Mouse (Mus musculus): ENCODE measurements at regions not wholly inside any gene's neighbourhood (a gene's known extent, or its start where the extent isn't known, plus 50 kb on each side); places are given as distances from the start of the nearest gene placed in this dataset.
"Not testable (repeated sequence)": the region's sequence is repeated elsewhere in the genome, so short reads cannot be mapped to it uniquely, and the experiment has no call there.

DNA sequence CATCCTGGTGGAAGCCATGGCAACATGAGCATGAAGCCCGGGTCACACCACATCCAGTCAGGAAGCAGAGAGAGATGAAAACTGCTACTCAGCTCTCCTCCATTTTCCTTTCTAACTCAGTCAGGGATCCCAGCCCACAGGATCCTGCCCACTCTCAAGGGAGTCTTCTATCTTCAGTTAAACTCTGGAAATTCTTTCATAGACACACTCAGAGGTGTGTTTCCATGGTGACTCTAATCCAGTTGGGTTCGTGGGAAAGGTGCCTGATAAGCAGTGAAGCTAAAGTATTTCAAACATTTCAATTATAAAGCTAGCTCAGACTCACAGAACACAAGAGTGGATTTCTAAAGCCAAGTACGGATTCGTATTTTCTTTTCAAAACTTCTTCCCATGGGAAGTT, 120.0 kb upstream of the Stt3b start:
- Histone ChIP-seq H3K4me1 (peaks cover 7% of the 10 kb centered on the region; the same call in 1 of the 2 replicates), H3K36me3 (no peaks in the 10 kb centered on the region), H3K27ac (replicated peaks) (no peak overlapping the region), H3K4me3 (no peak overlapping the region), H3K9me3 (no peaks in the 10 kb centered on the region), H3K4me2 (replicated peaks) (no peak overlapping the region), H3K9ac (replicated peaks) (no peak overlapping the region), H3K27me3 (no peaks in the 10 kb centered on the region)
- 45% methylated on average over 4 of the region's 4 CpGs for WGBS
- no peak for ATAC-seq (replicated peaks)

DNA sequence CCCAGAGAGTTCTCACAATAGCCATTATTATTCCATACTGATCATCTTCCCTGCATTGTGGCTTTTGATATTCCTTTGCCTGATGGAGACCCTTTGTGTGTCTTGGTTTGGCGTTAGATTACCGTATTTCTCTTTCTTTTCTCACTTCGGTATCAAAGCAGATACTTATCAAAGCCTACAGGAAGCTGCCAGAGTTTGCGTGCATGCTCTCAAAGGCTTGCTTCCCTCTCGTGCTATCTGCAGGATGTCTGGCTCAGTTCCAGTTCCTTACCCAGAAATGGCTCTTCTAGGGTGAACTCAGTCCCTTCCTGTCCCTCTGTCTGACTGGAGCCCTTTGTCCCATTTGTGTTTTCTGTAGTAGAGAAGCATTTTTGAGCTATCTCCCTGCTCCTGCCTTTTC, 124.5 kb upstream of the Stt3b start:
- H3K36me3 ChIP-seq, result no peaks in the 10 kb centered on the region
- ATAC-seq (replicated peaks), result no peak
- H3K9me3 ChIP-seq, result no peaks in the 10 kb centered on the region
- H3K4me3 ChIP-seq, result no peak overlapping the region
- H3K9ac ChIP-seq (replicated peaks), result no peak overlapping the region
- H3K27ac ChIP-seq (replicated peaks), result no peak overlapping the region
- H3K4me2 ChIP-seq (replicated peaks), result no peak overlapping the region
- H3K4me1 ChIP-seq, result no peaks in the 10 kb centered on the region
- 18% methylated on average over 5 of the region's 5 CpGs for WGBS
- H3K27me3 ChIP-seq, result no peaks in the 10 kb centered on the region

DNA sequence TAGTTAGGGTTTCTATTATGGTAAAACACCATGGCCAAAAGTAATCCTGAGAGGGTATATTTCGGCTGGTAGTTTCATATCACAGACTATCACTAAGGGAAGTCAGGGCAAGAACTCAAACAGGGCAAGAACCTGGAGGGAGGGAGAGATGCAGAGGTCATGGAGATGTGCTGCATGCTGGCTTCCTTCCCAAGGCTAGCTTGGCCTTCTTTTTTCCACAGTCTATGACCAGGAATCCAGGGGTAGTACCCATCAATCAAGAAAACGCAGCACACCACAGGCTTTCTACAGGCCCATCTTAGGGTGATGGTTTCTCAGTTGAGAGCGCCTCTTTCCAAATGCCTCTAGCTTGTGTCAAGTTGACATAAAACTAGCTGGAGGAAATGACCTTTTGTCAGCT, 126.1 kb upstream of the Stt3b start:
- Histone ChIP-seq H3K4me3 (no peak overlapping the region), H3K9ac (replicated peaks) (no peak overlapping the region), H3K4me2 (replicated peaks) (no peak overlapping the region), H3K9me3 (no peaks in the 10 kb centered on the region), H3K36me3 (no peaks in the 10 kb centered on the region), H3K27me3 (no peaks in the 10 kb centered on the region), H3K4me1 (no peaks in the 10 kb centered on the region), H3K27ac (replicated peaks) (no peak overlapping the region)
- WGBS, result 98% methylated on average over 3 of the region's 3 CpGs
- ATAC-seq (replicated peaks), result no peak

DNA sequence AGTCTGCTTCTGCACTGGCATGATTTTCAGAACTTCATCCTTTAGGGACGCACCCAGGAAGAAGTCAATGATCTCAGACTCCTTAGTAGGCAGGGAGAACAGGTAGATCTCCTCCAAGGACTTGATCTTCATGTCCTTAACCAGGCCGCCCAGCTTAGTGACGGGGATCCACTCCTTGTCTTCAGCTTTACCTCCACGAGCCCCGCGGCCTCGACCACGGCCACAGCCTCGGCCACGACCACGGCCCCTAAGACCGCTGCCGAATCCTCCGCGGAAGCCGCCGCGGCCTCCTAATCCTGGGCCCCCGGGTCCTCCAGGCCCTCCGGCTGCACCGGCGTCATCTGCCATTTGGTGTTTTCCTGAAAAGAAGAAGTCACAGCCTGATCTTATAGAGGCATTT, 128.0 kb upstream of the Stt3b start:
- H3K4me3 ChIP-seq; H3K9me3 ChIP-seq; H3K4me2 ChIP-seq (replicated peaks); ATAC-seq (replicated peaks); H3K27me3 ChIP-seq; H3K9ac ChIP-seq (replicated peaks); H3K36me3 ChIP-seq; H3K4me1 ChIP-seq; H3K27ac ChIP-seq (replicated peaks): not testable (repeated sequence)
- 95% methylated on average over 22 of the region's 22 CpGs for WGBS

DNA sequence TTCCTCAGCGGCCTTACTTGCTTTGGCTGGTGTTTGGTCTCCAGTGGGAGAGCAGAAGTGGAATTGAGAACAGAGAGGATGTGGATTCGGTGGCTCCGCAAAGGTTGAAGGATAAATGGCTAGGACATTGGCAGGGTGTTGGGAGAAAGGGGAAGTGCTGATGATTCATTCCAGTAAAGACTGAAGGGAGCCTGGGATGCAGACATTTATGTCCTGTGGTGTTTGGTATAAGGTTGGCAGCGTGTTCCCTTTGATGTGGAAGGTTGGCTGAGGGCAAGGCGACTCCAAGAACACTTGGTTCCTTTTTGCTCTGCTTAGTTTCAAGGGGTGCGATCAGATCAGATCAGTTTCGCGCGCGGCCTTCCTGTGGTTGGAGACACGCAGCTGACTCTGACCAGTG, 136.5 kb upstream of the Stt3b start:
- Histone ChIP-seq H3K4me3 (no peak overlapping the region), H3K9ac (replicated peaks) (no peak overlapping the region), H3K4me1 (no peaks in the 10 kb centered on the region), H3K4me2 (replicated peaks) (no peak overlapping the region), H3K9me3 (no peaks in the 10 kb centered on the region), H3K27me3 (no peaks in the 10 kb centered on the region), H3K27ac (replicated peaks) (no peak overlapping the region), H3K36me3 (no peaks in the 10 kb centered on the region)
- no peak for ATAC-seq (replicated peaks)
- 89% methylated on average over 11 of the region's 11 CpGs for WGBS

DNA sequence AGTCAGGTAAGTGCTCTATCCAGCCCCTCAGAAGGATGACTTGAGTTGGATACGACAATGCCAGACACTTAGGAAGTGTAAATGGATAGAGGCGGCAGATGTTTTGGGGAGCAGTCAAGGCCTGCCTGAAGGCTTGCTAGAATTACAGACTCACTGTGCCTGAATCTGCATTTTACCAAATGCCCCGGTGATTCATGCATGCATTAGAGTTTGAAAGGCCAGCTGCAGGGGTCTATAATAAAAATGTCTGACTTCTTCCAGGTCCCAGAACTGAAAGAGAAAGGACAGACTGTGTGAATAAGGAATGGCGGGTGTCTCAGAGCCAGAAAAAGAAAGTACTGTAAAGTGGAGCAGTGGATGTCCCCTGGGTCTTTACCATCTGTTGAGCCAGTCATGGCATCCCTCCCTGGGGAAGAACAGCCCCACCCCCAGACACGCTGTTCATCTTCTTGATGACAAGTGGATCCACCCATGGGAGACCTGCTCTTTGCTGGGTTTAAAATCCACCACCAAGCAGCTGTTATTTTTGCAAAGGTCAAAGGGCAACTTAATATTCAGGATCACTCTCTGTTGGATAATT, 140.6 kb upstream of the Stt3b start:
- WGBS, result 84% methylated on average over 5 of the region's 5 CpGs
- Histone ChIP-seq H3K4me1 (no peaks in the 10 kb centered on the region), H3K4me2 (replicated peaks) (no peak overlapping the region), H3K27me3 (no peaks in the 10 kb centered on the region), H3K9me3 (no peaks in the 10 kb centered on the region), H3K36me3 (no peaks in the 10 kb centered on the region), H3K27ac (replicated peaks) (no peak overlapping the region), H3K4me3 (no peak overlapping the region), H3K9ac (replicated peaks) (no peak overlapping the region)
- ATAC-seq (replicated peaks), result no peak

- WGBS, result 85% methylated on average over 7 of the region's 7 CpGs
- ATAC-seq (replicated peaks), result no peak
- no peak overlapping the region for H3K4me3 ChIP-seq
These were observed 144.6 kb upstream of the Stt3b start for GRCm38 (mm10) chr9:115454771-115455170.

GRCm38 (mm10) chr9:115456121-115456520, 145.9 kb upstream of the Stt3b start:
- Histone ChIP-seq H3K9ac (replicated peaks) (no peak overlapping the region), H3K4me2 (replicated peaks) (no peak overlapping the region), H3K27me3 (no peaks in the 10 kb centered on the region), H3K36me3 (no peaks in the 10 kb centered on the region), H3K4me1 (no peaks in the 10 kb centered on the region), H3K9me3 (no peaks in the 10 kb centered on the region), H3K27ac (replicated peaks) (no peak overlapping the region), H3K4me3 (no peak overlapping the region)
- ATAC-seq (replicated peaks), result no peak
- 31% methylated on average over 3 of the region's 3 CpGs for WGBS

More at GRCm38 (mm10) chr9:115454771-115455170, 144.6 kb upstream of the Stt3b start:
- H3K9ac ChIP-seq (replicated peaks), result no peak overlapping the region
- H3K27me3 ChIP-seq, result no peaks in the 10 kb centered on the region
- H3K4me1 ChIP-seq, result no peaks in the 10 kb centered on the region
- H3K4me2 ChIP-seq (replicated peaks), result no peak overlapping the region
- H3K36me3 ChIP-seq, result no peaks in the 10 kb centered on the region
- no peak overlapping the region for H3K27ac ChIP-seq (replicated peaks)
- H3K9me3 ChIP-seq, result no peaks in the 10 kb centered on the region

DNA sequence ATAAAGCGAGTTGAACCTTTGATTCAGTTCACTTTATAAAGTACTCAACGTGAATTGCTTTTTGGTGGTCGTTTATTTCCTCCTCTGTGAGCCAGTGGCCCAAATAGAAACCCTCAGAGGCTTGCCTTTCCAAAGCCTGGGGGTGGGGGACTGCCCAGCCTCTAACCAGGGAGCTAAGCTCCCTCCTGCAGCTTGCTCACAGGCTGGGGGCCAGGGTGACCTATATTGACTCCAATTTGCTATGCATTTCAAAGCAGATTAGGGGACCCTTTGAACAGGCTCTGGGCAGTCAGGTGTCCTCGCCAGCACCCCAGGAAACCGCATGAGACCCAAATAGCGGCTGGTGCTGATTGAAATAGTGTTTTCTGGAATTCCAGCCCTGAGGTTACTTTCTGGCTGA, 146.4 kb upstream of the Stt3b start:
- no peaks in the 10 kb centered on the region for H3K4me1 ChIP-seq
- no peaks in the 10 kb centered on the region for H3K9me3 ChIP-seq
- no peaks in the 10 kb centered on the region for H3K36me3 ChIP-seq
- H3K27me3 ChIP-seq, result no peaks in the 10 kb centered on the region
- no peak overlapping the region for H3K4me3 ChIP-seq
- no peak overlapping the region for H3K9ac ChIP-seq (replicated peaks)
- H3K27ac ChIP-seq (replicated peaks), result no peak overlapping the region
- ATAC-seq (replicated peaks), result no peak
- no peak overlapping the region for H3K4me2 ChIP-seq (replicated peaks)
- WGBS, result 20% methylated on average over 6 of the region's 6 CpGs

DNA sequence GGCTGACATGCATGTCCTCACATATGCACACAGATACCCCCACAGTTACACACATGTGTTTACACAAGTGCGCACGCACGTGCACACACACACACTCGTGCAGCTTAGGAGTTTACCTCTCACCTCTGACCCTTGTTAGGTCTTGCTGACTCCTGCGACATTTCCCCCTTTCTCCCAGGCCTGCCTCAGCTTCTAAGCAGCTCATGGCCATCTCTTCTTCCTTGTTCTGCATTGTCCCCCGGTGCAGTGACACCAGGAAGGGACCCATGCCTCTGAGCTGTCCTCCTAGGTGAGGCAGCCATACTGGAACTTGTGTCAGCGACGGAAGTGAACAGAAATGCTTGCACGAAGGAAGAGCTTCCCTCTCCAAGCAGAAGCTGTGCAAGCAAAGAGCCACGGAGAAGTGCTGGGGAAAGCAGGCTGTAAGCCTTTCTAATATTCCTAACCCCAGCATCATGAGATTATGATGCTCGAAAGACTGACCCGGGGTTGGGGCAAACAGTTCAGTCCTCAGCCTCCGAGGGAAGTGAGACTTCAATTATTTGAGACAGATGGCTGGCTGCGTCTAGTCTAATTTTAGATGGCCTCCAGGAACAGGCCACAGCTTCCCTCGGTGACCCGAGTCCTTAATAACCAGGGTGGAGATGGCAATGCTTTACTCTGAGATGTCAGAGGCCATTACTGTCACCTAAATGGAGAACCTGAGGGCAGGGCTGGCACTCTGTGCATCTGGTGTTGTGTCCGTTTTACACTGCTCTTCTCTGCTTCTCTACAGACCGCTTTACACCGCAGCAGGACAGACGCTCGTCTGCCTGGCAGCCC, 147.9 kb upstream of the Stt3b start:
- no peak overlapping the region for H3K4me3 ChIP-seq
- 85% methylated on average over 21 of the region's 21 CpGs for WGBS
- H3K27ac ChIP-seq (replicated peaks), result no peak overlapping the region
- no peak overlapping the region for H3K9ac ChIP-seq (replicated peaks)
- H3K36me3 ChIP-seq, result no peaks in the 10 kb centered on the region
- H3K4me1 ChIP-seq, result no peaks in the 10 kb centered on the region
- H3K4me2 ChIP-seq (replicated peaks), result no peak overlapping the region
- no peaks in the 10 kb centered on the region for H3K27me3 ChIP-seq
- no peaks in the 10 kb centered on the region for H3K9me3 ChIP-seq
- ATAC-seq (replicated peaks), result no peak

DNA sequence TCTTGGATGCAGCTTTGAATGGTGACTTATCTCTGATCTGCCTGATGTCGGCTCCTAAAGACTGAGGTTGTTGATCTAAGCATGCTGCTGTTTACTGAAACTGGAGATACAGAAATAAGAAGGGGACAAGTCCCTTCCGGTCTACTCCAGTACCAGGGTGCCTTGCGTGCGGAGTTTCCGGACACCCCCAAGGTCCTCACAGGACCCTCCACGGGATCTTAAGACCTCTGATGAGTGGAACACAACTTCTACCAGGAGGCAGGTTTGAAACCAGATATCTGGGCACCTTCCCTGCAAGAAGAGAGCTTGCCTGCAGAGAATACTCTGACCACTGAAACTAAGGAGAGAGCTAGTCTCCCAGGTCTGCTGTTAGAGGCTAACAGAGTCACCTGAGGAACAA, 148.9 kb upstream of the Stt3b start:
- H3K27ac ChIP-seq (replicated peaks); H3K4me2 ChIP-seq (replicated peaks); H3K36me3 ChIP-seq; H3K9ac ChIP-seq (replicated peaks); ATAC-seq (replicated peaks); H3K4me1 ChIP-seq; H3K4me3 ChIP-seq; H3K9me3 ChIP-seq; H3K27me3 ChIP-seq: not testable (repeated sequence)
- WGBS, result 92% methylated on average over 6 of the region's 6 CpGs

DNA sequence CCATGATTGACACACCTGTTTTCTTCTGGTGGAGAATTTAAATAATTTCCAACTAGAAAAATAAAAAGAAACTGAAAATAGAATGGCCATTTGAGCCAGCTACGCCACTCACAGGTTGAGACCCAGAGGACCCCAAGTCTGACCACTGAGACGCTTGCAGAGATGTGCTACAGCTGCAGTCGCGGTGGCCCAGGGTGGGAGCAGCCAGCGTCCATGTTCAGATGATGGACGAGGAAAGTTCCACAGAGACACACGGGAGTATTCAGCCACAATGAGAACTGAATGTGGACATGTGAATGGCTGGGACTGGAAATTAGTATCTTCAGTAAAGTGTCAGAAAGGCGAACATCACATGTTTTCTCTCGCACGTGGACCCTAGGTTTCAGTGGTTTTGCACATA, 155.1 kb upstream of the Stt3b start:
- no peaks in the 10 kb centered on the region for H3K27me3 ChIP-seq
- H3K27ac ChIP-seq (replicated peaks), result no peak overlapping the region
- H3K9me3 ChIP-seq, result no peaks in the 10 kb centered on the region
- ATAC-seq (replicated peaks), result no peak
- H3K4me2 ChIP-seq (replicated peaks), result no peak overlapping the region
- 96% methylated on average over 10 of the region's 10 CpGs for WGBS
- no peak overlapping the region for H3K9ac ChIP-seq (replicated peaks)
- H3K4me3 ChIP-seq, result no peak overlapping the region
- no peaks in the 10 kb centered on the region for H3K36me3 ChIP-seq
- no peaks in the 10 kb centered on the region for H3K4me1 ChIP-seq

DNA sequence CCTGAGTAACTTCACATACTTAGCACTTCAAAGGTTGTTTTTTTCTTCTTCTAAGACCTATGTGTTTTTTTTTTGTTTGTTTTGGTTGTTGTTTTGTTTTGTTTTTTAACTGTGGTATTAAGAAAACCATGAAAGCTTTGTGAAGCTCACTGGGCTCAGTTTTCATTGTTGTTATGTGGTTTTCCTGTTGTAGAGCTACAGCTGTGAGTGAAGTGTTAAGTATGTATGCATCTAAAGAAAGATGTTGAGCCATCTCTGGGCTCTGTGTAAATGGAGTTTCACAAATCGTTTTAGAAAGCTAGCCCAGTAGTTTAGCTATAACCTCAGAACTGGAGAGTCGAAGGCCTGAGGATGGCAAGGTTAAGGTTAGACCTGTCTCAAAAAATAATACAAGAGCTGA, 158.4 kb upstream of the Stt3b start:
- 94% methylated on average over 2 of the region's 2 CpGs for WGBS
- Histone ChIP-seq H3K27me3 (no peaks in the 10 kb centered on the region), H3K4me1 (no peaks in the 10 kb centered on the region), H3K36me3 (no peaks in the 10 kb centered on the region), H3K27ac (replicated peaks) (no peak overlapping the region), H3K9me3 (no peaks in the 10 kb centered on the region), H3K4me2 (replicated peaks) (no peak overlapping the region), H3K4me3 (no peak overlapping the region), H3K9ac (replicated peaks) (no peak overlapping the region)
- ATAC-seq (replicated peaks), result no peak
